Mouse (Mus musculus) layer of hippocampus, adult 9-11 months (tissue): ENCODE measurements around the gene Gprin2.
A peak's percentile ranks its signal among the peaks of the same experiment; 100 is the strongest.

ENCODE experiments used
- DNase-seq: peaks from one replicate; pipeline ENCODE4 v3.0.0; 2022

Gene Gprin2

GRCm38 (mm10) chr14:34201231-34202035 is at the start of gene Gprin2:
TSS of gene Gprin2 (minus strand) at chr14:34201653.
- DNase-seq = no peak

- no peak for DNase-seq
These were observed 39.2 kb upstream of the Gprin2 start for GRCm38 (mm10) chr14:34240676-34241075.

DNA sequence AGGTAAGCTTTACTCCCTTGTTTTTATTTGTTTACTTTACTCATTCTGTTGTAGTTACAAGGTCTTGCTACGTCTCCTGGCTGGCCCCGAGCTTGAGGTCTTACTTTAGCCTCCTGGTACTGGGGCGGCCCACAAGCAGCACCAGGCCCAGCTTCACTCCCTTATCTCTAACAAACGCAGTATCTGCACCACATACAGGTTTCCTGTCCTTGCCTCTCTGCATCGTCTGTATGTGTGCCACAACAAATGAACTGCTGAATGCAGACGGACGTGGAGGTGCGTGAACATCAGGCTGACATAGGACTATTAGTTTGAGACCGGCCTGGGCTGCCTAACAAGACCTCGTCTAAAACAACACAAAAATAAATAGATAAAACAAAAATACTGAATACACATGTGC is 38.8 kb upstream of the Gprin2 start:
- no peak for DNase-seq

GRCm38 (mm10) chr14:34234630-34235380 is 33.4 kb upstream of the Gprin2 start:
- peak; percentile 61 for DNase-seq

DNA sequence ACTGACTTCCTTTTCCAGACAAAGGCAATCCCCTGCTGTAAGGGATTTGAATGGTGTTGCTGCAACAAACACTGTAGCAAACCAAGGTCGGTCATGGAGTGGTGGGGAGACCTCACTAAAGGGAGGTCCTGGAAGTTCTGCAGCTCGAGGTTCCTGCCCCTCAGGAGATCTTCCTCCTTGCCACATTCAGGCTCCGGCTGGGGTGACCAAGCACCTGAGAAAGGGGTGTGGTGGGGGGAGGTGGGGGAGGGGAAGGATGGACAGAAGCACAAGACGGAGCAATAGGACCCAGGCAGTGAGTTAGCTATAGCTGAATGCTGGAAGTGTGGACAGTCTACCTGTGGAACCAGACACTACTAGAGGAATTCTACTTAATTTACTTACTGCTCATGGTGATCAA is 32.4 kb upstream of the Gprin2 start:
- DNase-seq = no peak

DNA sequence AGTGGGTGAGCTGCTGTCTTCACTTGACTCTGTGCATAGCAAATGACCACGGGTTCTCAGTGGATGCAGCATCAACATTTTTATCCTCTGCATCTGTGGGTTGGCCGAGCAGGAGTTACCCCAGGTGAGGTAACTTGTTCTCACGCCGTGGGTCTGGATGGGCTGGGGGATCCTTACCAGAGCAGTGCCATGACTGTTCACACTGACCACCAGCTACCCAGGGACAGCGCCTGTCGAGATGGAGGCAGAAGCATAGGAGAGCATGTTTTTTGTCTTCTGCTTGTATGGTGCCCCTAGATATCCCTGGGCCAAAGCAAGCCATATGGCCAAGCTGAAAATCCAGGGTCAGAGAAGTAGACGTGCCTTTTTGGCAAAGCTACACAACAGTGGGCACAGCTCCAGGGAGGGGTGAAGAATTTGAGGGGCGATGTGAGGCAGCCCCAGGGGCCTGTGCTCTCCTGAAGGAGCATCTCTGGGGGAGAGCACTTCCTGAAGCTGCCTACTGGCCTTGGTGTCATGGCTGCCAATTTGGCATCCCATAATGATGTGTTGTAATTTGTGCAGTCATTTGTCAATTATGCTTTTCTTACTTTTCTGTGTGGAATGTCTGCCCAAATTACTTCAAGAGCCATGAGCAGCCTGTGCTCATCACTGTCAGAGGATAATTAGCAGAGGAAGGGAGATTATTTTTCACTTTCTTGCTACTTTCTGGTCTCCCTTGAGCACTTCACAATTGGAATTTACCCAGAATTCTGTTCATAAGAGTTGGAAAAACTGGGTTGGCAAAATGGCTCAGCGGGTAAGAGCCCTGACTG is 31.6 kb upstream of the Gprin2 start:
- DNase-seq = no peak

GRCm38 (mm10) chr14:34232340-34232739 is 30.9 kb upstream of the Gprin2 start:
- no peak for DNase-seq

DNA sequence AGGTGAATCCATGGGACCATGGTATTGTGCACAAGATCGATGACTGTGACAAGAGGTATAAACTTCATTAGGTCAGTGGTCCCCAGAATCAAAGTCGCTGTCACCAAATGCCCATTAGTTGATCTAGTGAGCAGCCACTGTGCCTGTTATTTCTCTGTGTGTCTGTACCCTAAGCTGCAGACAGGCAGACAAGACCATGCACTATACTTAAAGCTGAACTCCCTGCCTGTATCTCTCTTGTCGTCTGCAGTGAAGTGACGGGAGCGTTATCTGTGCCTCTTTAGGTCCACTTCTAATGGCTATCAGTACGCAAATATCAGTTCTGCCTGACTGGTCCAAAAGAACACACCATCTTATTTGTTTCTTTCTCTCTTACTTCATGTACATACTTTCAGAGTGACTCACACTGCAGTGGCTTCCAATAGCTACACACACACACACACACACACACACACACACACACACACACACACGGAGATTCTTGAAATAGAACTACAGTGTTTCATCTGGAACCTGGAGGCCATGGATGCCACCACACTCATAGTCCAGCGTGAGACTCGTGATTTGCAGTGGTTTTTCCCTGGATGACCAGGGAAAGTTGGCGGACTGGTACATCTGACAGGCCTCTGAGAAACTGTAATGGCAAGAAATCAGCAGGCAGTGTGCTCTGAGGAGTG is 27.5 kb upstream of the Gprin2 start:
- no peak for DNase-seq

GRCm38 (mm10) chr14:34227981-34228380 is 26.5 kb upstream of the Gprin2 start:
- no peak for DNase-seq

- no peak for DNase-seq
These were observed 25.1 kb upstream of the Gprin2 start for GRCm38 (mm10) chr14:34226566-34226965.

DNA sequence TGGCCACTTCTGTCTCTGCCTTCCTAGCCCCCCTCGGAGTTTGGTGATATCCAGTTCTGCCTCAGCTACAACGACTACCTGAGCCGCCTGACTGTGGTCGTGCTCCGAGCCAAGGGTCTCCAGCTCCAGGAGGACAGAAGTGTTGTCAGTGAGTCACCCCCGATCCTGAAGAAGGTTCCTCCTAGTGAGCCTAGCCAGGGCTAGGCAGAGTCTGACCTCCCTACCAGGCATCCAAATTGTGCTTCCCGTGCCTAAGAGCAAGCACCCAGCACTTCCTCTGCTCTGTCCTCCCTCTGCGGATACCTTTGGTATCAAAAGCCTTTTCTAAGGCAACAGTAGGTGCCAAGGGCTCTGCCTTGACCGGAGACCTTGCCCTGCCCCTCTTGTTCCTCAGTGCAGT is 24.5 kb upstream of the Gprin2 start:
- no peak for DNase-seq

GRCm38 (mm10) chr14:34223362-34223898 is 22.0 kb upstream of the Gprin2 start:
- no peak for DNase-seq

- no peak for DNase-seq
These were observed 20.1 kb upstream of the Gprin2 start for GRCm38 (mm10) chr14:34221416-34222077.

DNA sequence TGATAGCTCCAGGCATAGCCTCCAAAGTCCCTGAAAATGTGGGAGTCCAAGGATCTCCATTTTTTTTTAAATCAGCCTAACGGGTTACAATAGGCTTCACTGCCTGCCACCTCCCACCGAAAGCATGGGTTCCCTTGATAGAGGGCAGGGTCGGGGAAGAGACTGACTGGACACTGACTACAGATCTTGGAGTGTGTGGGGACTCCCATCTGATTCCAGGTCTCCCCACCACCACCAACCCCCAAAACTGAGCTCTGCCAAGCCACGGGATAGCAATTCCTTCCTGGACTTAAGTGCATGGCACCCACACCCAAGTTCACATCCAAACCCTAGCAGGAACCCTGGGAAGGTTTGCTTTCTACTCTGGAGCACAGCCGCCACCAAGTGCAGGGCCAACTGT is 19.0 kb upstream of the Gprin2 start:
- DNase-seq = no peak

DNA sequence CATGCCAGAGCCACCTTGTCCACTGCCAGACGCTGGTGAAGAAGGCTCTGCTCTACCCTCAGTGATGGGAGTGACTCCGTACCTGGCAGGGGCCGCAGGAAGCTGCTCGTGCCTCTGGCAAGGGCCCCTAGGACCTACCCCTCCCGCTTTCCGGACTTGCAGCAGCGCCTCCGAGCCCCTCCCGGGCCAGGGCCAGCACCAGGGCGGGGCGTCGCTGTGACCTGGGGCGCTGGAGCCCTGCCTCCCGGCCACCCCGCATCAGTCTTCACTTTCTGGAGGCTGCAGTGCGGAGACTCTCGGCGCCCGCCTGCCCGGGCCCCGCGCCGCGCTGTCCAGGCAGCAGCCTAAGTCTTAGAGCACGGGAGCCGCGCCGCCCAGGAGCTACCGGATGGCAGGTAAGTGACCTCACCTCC is 18.3 kb upstream of the Gprin2 start:
- no peak for DNase-seq

DNA sequence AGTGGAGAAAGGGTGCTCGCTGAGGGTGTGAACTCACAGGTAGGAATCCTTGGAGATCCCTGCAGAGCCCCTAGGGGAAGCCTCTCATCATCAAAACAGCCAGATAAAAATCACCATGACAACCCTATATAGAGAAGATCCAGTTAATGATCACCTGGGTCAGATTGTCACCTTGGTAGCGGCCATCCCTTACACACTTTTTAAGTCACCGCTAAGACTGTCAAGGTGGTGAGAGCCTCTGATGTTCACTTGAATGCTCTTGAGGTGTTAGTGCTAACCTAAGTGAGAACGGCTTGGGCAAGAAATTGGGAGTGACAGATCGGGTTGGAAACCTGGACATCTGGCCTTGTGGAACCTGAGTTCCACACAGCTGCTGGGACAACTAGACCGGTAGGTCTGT is 17.8 kb upstream of the Gprin2 start, which contains the start of gene Syt15:
Gene Syt15, plus strand, starts transcription at position 301 of the 400 bp plus-strand sequence.
- no peak for DNase-seq

GRCm38 (mm10) chr14:34215451-34216127 is 14.1 kb upstream of the Gprin2 start:
- no peak for DNase-seq

- DNase-seq = no peak
These were observed 8.5 kb upstream of the Gprin2 start for GRCm38 (mm10) chr14:34209942-34210341.

DNA sequence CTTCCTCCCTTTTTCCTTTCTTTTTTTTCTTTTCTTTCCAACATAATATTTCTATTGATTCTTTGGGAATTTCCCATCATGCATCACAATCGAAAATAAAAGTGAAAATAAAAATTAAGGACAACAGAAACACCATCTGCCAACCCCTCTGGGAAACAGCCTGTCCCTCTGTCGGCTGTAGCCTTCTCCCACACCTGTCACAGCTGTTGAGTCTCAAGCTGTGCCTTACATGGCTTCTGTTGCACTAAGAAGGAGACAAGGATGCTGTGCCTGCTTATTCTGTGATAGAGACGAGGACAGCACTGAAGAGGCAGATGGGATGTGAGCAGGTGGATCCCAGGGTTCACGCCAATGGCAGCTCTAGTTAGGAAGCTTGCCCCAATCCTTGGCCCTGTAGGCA is 7.6 kb upstream of the Gprin2 start:
- no peak for DNase-seq

DNA sequence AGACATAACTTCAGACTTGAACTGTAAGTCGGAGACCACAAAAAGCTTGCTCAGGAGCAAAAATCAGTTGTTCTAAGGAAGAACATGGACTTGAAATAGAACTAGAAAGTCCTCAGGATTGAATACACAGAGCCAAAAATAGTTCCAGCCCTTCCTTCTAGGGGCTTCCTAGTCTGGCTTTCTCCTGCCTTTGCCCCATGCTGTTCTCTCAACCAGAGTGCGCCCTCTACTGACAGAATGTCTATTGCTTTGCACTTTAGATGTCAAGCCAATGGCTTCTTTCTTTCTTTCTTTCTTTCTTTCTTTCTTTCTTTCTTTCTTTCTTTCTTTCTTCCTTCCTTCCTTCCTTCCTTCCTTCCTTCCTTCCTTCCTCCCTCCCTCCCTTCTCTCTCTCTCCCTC is 7.2 kb upstream of the Gprin2 start:
- DNase-seq = no peak

- no peak for DNase-seq
These were observed 6.5 kb upstream of the Gprin2 start for GRCm38 (mm10) chr14:34207996-34208395.
